Comparison of ENCODE assay signal across 11 mouse cellular contexts in genomic region chr14:52152179-52152578, GRCm38 (mm10). TPM values are rescaled to one million over a fixed set of nuclear protein-coding genes. Genes with fewer than 3 reads are reported as not detected.
DNase-seq lines count a peak whose midpoint lies in the region; ATAC-seq lines count a peak whose summit lies in the region.
"Had no signal": no experiment of that assay in that cellular context is flagged by ENCODE, and none has a peak within 500 bp of the region (broad histone marks: within the 10 kb centered on the region; RNA-seq: fewer than 3 reads in every experiment).

No protein-coding gene starts in this region.

- ATAC-seq in liver, embryonic 11.5 days (replicated peaks; ENCODE audit: low FRiP score), result no peak

- no peak overlapping the region for H3K4me2 ChIP-seq in liver, embryonic 11.5 days
- H3K4me2 ChIP-seq: liver, embryonic 15.5 days had no signal

- no peaks in the 10 kb centered on the region for H3K27me3 ChIP-seq in liver, embryonic 11.5 days (replicated peaks; ENCODE audit: control insufficient read depth, insufficient read depth, low read length)

- peak; percentile 39 for DNase-seq in right cerebral cortex, adult 18-20 months
- DNase-seq in right cerebral cortex, postnatal 14 days, result no peak
- DNase-seq in frontal cortex, postnatal 36 days (ENCODE audit: low spot score in 2 of 2), result peak; percentile 45 to 51
- peak; percentile 20 to 35 for DNase-seq in left cerebral cortex, adult 9 months (ENCODE audit: low spot score in 2 of 2)
- DNase-seq in telencephalon, adult 2 months (ENCODE audit: low read depth, low spot score), result peak; percentile 43
- no peak for DNase-seq in thymus, postnatal 36 days
- no peak for DNase-seq in T-cell, adult 2 months (ENCODE audit: low spot score)
- no peak for DNase-seq in liver, embryonic 11.5 days (ENCODE audit: low spot score)
- DNase-seq: adrenal gland, adult 2 months had no signal

- H3K9ac ChIP-seq in liver, embryonic 11.5 days (ENCODE audit: low read depth, low read length), result no peak overlapping the region
- H3K9ac ChIP-seq: liver, embryonic 15.5 days had no signal

- no peak overlapping the region for H3K27ac ChIP-seq in liver, embryonic 11.5 days (ENCODE audit: low read depth, low read length)
- H3K27ac ChIP-seq: kidney, postnatal 0 days; liver, embryonic 15.5 days had no signal

- H3K9me3 ChIP-seq in liver, embryonic 11.5 days (ENCODE audit: control insufficient read depth, low read length), result no peaks in the 10 kb centered on the region
- H3K9me3 ChIP-seq: liver, embryonic 15.5 days had no signal

- H3K4me3 ChIP-seq in liver, embryonic 11.5 days (ENCODE audit: low read depth, low read length), result no peak overlapping the region
- H3K4me3 ChIP-seq: liver, embryonic 15.5 days had no signal

- WGBS in liver, embryonic 11.5 days, result 50% methylated on average over 7 of the region's 7 CpGs

- H3K4me1 ChIP-seq in liver, embryonic 11.5 days (replicated peaks; ENCODE audit: control insufficient read depth, insufficient read depth, low read length), result no peaks in the 10 kb centered on the region
- H3K4me1 ChIP-seq: liver, embryonic 15.5 days had no signal

- H3K36me3 ChIP-seq in liver, embryonic 11.5 days (ENCODE audit: control insufficient read depth, insufficient read depth, low read length), result no peaks in the 10 kb centered on the region
- H3K36me3 ChIP-seq: liver, embryonic 15.5 days had no signal

RNA-seq across cellular contexts. Expression of gene Rpgrip1, which starts 41.7 kb away (rescaled TPM):
- polyA plus RNA-seq in liver, embryonic 11.5 days (2014; fragmentation: Nextera tagmentation; extraction: Ambion mirVana), result 103 and 111 TPM in 2 replicates

RNA-seq across cellular contexts. Expression of gene Supt16, which starts 45.0 kb away (rescaled TPM):
- 52.1 and 58.6 TPM in 2 replicates for polyA plus RNA-seq in liver, embryonic 11.5 days (2014; fragmentation: Nextera tagmentation; extraction: Ambion mirVana)

RNA-seq across cellular contexts. Expression of gene Hnrnpc, which starts 48.4 kb away (rescaled TPM):
- polyA plus RNA-seq in liver, embryonic 11.5 days (2014; fragmentation: Nextera tagmentation; extraction: Ambion mirVana), result 698 and 737 TPM in 2 replicates

Comparison
In these comparisons a context has a peak if more than half of its experiments do, and no peak if none do; other contexts are left out.
1. DNase-seq: peak in right cerebral cortex, adult 18-20 months (single experiment), frontal cortex, postnatal 36 days (2 of 2), left cerebral cortex, adult 9 months (2 of 2) and telencephalon, adult 2 months (single experiment); none in right cerebral cortex, postnatal 14 days (single experiment), thymus, postnatal 36 days (0 of 2), T-cell, adult 2 months (single experiment) and liver, embryonic 11.5 days (single experiment).